Comparison of ENCODE assay signal across 15 mouse cellular contexts in the genomic region with DNA sequence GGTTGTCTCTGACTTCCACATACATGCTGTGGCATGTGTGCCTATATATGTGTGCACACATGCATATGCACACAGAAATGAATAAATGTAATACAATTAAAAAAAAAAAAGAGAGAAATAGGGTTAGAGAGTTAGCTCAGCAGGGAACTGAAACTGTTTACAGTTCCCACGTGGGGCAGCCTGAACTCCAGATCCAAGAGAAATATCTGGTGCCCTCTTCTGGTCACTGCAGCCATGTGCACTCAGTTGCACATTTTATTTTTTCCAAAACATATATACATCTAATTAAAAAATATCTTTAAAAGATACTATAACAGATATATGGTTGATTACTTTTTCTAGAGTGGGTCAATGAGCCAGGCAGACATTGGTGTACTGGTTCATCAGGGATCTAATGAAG. TPM values are rescaled to one million over a fixed set of nuclear protein-coding genes. Genes with fewer than 3 reads are reported as not detected.
DNase-seq lines count a peak whose midpoint lies in the region; ATAC-seq and TF ChIP-seq lines count a peak whose summit lies in the region.
"Had no signal": no experiment of that assay in that cellular context is flagged by ENCODE, and none has a peak within 500 bp of the region (broad histone marks: within the 10 kb centered on the region; RNA-seq: fewer than 3 reads in every experiment).

No protein-coding gene starts in this region.

- H3K27me3 ChIP-seq in liver, postnatal 0 days (ENCODE audit: insufficient read depth, low read length) = no peaks in the 10 kb centered on the region

- 20% methylated on average over 1 of the region's 1 CpGs for WGBS in liver, postnatal 0 days (ENCODE audit: insufficient replicate concordance)

- TF ChIP-seq EP300 in liver, postnatal 0 days (IDR thresholded peaks at IDR 0.05; ENCODE audit: low read depth) = no peak

- H3K9me3 ChIP-seq in liver, postnatal 0 days (ENCODE audit: low read length) = no peaks in the 10 kb centered on the region
- H3K9me3 ChIP-seq: liver, embryonic 13.5 days had no signal

- no peak for ATAC-seq in CD4-positive, CD25-positive, alpha-beta regulatory T cell, adult 4 months
- no peak for ATAC-seq in liver, postnatal 0 days
- peak; percentile 25; the same call in 1 of the 2 replicates for ATAC-seq in neutrophil, adult 5-6 weeks (ENCODE audit: extremely low read depth, insufficient number of reproducible peaks, low FRiP score, poor library complexity, severe bottlenecking)

- DNase-seq in CD4-positive, CD25-positive, alpha-beta regulatory T cell, adult 2 months (ENCODE audit: low read depth, low spot score) = peak; percentile 47
- no peak for DNase-seq in liver, postnatal 0 days
- DNase-seq in liver = no peak
- peak; percentile 54 for DNase-seq in R1 (ENCODE audit: low read depth, low spot score)
- DNase-seq in right cerebral cortex, postnatal 4 days = no peak
- DNase-seq in yolk sac, embryonic 10.5 days (ENCODE audit: low spot score) = no peak
- DNase-seq: cerebellum, adult 2 months; heart, postnatal 14 days; liver, embryonic 13.5 days had no signal

- H3K9ac ChIP-seq in liver, postnatal 0 days (replicated peaks) = no peak overlapping the region
- H3K9ac ChIP-seq: liver, embryonic 13.5 days had no signal

- no peaks in the 10 kb centered on the region for H3K36me3 ChIP-seq in liver, postnatal 0 days (replicated peaks; ENCODE audit: insufficient read depth, low read length)
- H3K36me3 ChIP-seq: liver, embryonic 13.5 days had no signal

- TF ChIP-seq CTCF in liver, postnatal 0 days (IDR thresholded peaks at IDR 0.05; ENCODE audit: low read depth) = peak; percentile 52

- no peak overlapping the region for H3K4me3 ChIP-seq in liver, postnatal 0 days (ENCODE audit: low read depth, low read length)
- H3K4me3 ChIP-seq: liver, embryonic 13.5 days had no signal

- H3K4me2 ChIP-seq in liver, postnatal 0 days (ENCODE audit: low read depth, low read length) = no peak overlapping the region
- H3K4me2 ChIP-seq: liver, embryonic 13.5 days had no signal

- no peak overlapping the region for H3K27ac ChIP-seq in liver, postnatal 0 days (ENCODE audit: low read depth)
- H3K27ac ChIP-seq: liver, embryonic 13.5 days had no signal

- H3K4me1 ChIP-seq in liver, postnatal 0 days (ENCODE audit: insufficient read depth) = peaks cover 4% of the 10 kb centered on the region; the same call in 1 of the 2 replicates

RNA-seq across cellular contexts. Expression of gene S100a6, which starts 4.9 kb away (rescaled TPM):
- polyA plus RNA-seq in CD4-positive, CD25-positive, alpha-beta regulatory T cell, adult 4 months (2017; shearing (Covaris generic)) = 100 to 1,000 TPM; 291 to 360 TPM
- polyA plus RNA-seq in liver, postnatal 0 days (2015; fragmentation: Nextera tagmentation; extraction: Ambion mirVana) = 49.1 and 55.6 TPM in 2 replicates
- 1,146 and 1,580 TPM in 2 replicates for total RNA-seq in neutrophil, adult 5-6 weeks (2017)

RNA-seq across cellular contexts. Expression of gene S100a5, which starts 9.3 kb away (rescaled TPM):
- not detected for polyA plus RNA-seq in CD4-positive, CD25-positive, alpha-beta regulatory T cell, adult 4 months (2017; shearing (Covaris generic))
- not detected in 2 replicates for polyA plus RNA-seq in liver, postnatal 0 days (2015; fragmentation: Nextera tagmentation; extraction: Ambion mirVana)
- not detected in 2 replicates for total RNA-seq in neutrophil, adult 5-6 weeks (2017)
- total RNA-seq: heart, postnatal 14 days; left cerebral cortex, postnatal 14 days had no signal
- polyA plus RNA-seq: cerebellum, adult 2 months; gonadal fat pad, adult 2 months; large intestine, adult 2 months; liver, embryonic 13.5 days had no signal

RNA-seq across cellular contexts. Expression of gene S100a4, which starts 14.0 kb away (rescaled TPM):
- polyA plus RNA-seq in CD4-positive, CD25-positive, alpha-beta regulatory T cell, adult 4 months (2017; shearing (Covaris generic)) = 100 to 1,000 TPM in 1 of 2 experiments, 10 to 100 TPM in 1; 74.9 to 104 TPM
- polyA plus RNA-seq in liver, postnatal 0 days (2015; fragmentation: Nextera tagmentation; extraction: Ambion mirVana) = 4.0 and 4.6 TPM in 2 replicates
- 88.4 and 95.9 TPM in 2 replicates for total RNA-seq in neutrophil, adult 5-6 weeks (2017)

RNA-seq across cellular contexts. Expression of gene Gm42674, which starts 15.9 kb away (rescaled TPM):
- polyA plus RNA-seq in CD4-positive, CD25-positive, alpha-beta regulatory T cell, adult 4 months (2017; shearing (Covaris generic)) = not detected
- not detected in 2 replicates for polyA plus RNA-seq in liver, postnatal 0 days (2015; fragmentation: Nextera tagmentation; extraction: Ambion mirVana)
- not detected in 2 replicates for total RNA-seq in neutrophil, adult 5-6 weeks (2017)
- total RNA-seq: heart, postnatal 14 days; left cerebral cortex, postnatal 14 days had no signal
- polyA plus RNA-seq: cerebellum, adult 2 months; gonadal fat pad, adult 2 months; large intestine, adult 2 months; liver, embryonic 13.5 days; stomach, embryonic 16.5 days had no signal

RNA-seq across cellular contexts. Expression of gene S100a2, which starts 27.5 kb away (rescaled TPM):
- not detected for polyA plus RNA-seq in CD4-positive, CD25-positive, alpha-beta regulatory T cell, adult 4 months (2017; shearing (Covaris generic))
- not detected in 2 replicates for polyA plus RNA-seq in liver, postnatal 0 days (2015; fragmentation: Nextera tagmentation; extraction: Ambion mirVana)
- total RNA-seq in neutrophil, adult 5-6 weeks (2017) = not detected in 2 replicates
- total RNA-seq: heart, postnatal 14 days; left cerebral cortex, postnatal 14 days had no signal
- polyA plus RNA-seq: cerebellum, adult 2 months; gonadal fat pad, adult 2 months; large intestine, adult 2 months; liver, embryonic 13.5 days had no signal

Comparison
In these comparisons a context has a peak if more than half of its experiments do, and no peak if none do; other contexts are left out.
1. DNase-seq: peak in CD4-positive, CD25-positive, alpha-beta regulatory T cell, adult 2 months (single experiment) and R1 (single experiment); none in liver, postnatal 0 days (single experiment), liver (single experiment), right cerebral cortex, postnatal 4 days (single experiment) and yolk sac, embryonic 10.5 days (single experiment).
2. RNA of gene S100a4, which starts 14.0 kb away (polyA plus RNA-seq): 74.9 to 104 TPM in CD4-positive, CD25-positive, alpha-beta regulatory T cell, adult 4 months; 4.0 to 4.6 TPM in liver, postnatal 0 days; every median in the first group is over 10 times any median in the second.